Mouse (Mus musculus): Measurements from ENCODE around the gene Mpst.

Gene Mpst

DNA sequence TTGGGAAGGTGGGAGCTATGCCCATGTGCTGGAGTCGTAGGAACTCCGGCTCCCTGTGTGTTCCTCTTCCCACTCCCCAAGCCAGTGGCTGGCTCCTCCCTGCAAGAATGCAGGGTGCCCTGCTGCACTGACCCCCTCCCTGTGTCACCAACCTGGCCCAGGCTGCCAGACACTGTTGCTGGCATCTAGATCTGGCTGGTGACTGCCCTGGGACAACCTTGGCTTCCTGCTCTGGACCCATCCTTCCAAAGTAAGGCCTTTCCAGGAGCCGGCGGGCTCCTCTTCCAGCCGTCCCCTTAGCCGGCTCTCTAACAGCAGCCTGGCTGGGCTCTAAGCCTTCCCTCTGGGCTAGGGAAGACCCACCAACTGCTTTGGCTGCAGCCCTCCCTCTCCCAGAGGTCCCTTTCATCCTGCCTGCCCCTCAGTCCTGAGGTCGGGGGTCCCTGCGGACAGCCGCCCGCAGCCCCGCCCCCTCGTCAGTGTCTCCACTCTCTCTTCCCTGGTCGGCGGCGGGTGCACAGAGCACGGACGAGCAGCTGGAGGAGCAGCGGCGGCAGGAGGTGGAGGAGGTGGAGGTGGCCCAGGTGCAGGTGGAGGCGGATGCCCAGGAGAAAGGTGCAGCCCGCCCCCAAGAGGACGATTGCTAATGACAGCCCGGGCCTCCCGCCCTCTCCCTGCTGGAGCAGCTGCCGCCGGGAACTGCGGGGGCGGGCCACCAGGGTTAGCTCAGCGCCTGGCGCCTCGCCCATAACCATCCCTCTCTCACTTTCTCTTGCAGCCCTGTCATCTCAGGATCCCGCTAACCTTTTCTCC, 30.4 kb downstream of the Mpst start:
- peak; percentile 91 to 93 for DNase-seq (ENCODE audit: low spot score in 2 of 2)

DNA sequence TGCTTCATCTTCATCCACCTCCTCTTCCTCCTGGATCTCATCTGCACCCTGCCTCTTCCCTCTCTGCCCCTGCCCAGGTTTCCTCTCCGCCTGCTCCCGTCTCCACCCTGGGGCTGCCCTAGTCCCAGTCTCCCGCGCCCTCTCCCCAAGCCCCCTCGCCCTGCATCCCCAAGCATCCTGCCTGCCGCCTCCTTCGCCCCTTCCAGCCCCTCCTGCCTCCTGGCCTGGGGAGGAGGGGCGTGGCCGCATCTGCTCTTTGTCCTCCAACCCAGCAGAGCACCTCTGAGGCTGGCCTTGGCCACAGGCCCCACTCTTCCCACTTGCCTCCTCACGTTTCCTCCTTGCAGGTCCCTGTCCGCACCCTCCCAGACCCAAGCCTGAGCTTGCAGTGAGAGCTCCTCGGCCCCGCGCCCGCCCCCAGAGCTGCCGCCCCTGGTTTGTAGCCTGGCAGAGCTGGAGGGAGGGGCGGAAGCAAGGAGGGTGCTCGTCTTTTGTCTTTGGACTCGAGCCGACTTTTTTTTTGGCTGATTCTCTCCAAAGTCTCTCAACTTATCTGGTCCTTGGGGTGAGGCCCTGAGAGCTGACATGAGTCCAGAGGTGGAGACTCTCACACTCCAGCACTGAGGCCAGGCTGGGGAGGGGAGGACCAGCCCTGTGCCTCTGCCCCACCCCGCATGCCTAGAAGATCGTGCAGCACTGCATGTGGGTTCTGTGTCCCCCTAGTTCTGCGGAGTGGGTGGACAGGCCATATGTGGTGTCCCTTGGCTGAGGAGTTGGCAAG, 31.2 kb downstream of the Mpst start:
- DNase-seq (ENCODE audit: low spot score in 2 of 2): peak; percentile 74 to 77

DNA sequence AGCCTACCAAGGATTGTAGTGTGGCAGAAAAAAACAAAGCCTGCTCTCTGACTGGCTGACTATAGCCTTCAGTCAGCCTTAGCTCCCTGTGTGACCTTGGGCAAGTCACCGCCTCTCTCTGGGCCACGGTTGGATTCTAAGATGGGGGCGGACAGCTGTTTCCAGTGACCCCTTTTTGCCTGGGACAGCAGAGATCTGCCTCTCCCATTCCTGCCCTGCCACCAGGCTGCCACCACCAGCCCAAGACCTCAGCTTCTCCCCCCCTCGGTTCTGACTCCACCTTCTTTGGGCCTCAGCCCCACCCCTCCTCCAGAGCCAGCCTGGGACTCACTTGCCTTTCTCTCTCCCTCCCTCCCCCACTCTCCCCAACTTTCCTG, 31.8 kb downstream of the Mpst start:
- no peak for DNase-seq (ENCODE audit: low spot score in 2 of 2)

DNA sequence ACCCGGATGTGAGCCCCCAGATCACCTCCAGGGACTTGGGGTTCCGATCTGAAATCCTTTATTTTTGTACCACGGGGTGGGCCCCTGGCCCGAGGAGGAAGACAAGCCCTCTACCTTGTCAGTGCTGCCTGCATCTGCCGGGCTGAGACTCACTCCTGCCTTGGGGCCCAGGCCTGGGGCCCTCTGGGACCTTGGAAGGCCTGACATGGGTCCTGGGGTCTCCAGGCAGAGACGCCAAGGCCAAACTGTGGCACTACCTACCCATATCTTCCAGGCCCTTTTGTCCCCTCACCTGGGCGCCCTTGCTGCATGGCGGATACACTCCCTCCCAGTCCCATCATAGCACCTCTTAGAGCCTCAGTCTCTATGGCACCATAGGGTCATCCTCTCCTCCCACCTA, 32.3 kb downstream of the Mpst start:
- no peak for DNase-seq (ENCODE audit: low spot score in 2 of 2)

- no peak for DNase-seq (ENCODE audit: low spot score in 2 of 2)
Measured at GRCm38 (mm10) chr15:78438973-78439372, 32.8 kb downstream of the Mpst start.

GRCm38 (mm10) chr15:78442231-78442630, 36.0 kb downstream of the Mpst start:
- no peak for DNase-seq (ENCODE audit: low spot score in 2 of 2)

GRCm38 (mm10) chr15:78443857-78444256, 37.6 kb downstream of the Mpst start:
- no peak for DNase-seq (ENCODE audit: low spot score in 2 of 2)

GRCm38 (mm10) chr15:78447121-78447520, 40.9 kb downstream of the Mpst start:
- DNase-seq (ENCODE audit: low spot score in 2 of 2): no peak

DNA sequence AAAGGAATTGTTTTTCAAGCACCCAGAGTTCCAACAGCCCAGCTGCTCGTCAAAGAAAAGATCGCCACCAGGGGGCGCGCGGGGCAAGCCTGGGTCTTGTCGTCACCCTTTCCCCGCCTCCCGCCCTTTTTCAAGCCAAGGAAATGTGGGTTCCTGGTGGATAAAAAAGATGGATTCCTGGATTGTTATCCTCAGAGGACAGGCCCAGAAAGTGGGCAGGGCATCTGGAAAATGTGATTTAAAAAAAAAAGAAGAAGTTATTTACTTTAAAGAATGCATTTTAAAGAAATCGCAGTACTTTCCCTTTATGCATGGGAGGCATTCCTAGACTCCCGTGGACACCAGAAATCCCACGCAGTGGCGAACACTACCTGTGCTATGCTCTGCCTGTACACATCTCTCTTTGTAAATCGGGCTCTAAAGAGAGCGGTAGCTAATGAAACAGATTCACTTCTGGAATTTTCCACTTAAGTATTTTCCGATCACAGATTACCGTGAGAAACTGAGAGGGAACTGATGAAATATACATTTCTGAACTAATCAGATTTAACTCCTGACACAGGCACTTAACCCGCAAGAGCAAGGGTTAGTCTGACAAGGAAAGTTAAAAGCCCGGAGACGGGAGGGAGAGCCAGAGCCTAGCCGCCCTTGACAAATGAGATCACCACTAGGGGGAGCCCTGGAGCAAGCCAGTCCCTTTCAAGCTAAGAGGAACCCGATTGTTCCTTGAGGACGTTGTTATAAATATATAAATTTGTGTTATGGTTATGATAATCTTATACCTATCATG, 41.7 kb downstream of the Mpst start:
- DNase-seq (ENCODE audit: low spot score in 2 of 2): peak; percentile 98

GRCm38 (mm10) chr15:78449131-78449530, 42.9 kb downstream of the Mpst start:
- DNase-seq (ENCODE audit: low spot score in 2 of 2): no peak

GRCm38 (mm10) chr15:78449694-78450418, 43.6 kb downstream of the Mpst start:
- DNase-seq (ENCODE audit: low spot score in 2 of 2): peak; percentile 60 to 61

DNA sequence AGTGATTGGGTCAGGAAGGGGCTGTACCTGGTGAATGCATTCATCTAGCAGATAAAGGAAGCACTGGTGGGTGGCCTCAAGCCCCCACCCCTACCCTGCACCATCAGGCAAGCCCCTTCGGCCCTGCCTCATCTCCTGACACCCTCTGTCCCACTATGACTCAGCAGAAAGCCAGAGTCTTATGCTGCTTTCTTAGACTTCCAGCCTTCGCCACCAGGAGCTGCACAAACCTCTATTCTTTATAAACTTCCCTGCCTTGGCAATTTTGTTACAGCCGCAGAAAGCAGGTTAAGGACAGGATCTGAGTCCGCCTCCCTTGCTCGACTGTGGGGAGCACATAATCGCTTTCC, 44.2 kb downstream of the Mpst start:
- DNase-seq (ENCODE audit: low spot score in 2 of 2): no peak

DNA sequence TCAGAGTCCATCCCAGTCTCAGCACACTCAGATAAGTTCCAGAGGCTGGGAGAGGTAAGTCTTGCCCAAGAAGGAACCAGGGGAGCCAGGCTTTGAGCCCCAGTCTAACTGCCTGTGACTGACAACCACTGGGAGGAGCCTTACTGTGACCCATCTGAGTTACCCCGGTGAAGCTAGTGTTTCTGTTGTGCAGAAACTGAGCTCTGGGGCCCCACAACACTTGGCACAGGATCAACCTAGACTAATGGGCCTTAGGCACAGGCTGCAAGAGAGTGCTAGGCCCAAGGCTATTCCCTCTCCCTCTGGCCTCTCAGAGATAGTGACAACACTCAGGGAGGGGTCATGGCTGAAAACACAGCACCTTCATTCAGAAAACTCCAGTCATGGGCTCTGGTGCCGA, 45.0 kb downstream of the Mpst start:
- no peak for DNase-seq (ENCODE audit: low spot score in 2 of 2)

GRCm38 (mm10) chr15:78452929-78453328, 46.7 kb downstream of the Mpst start:
- DNase-seq (ENCODE audit: low spot score in 2 of 2): no peak

- DNase-seq (ENCODE audit: low spot score in 2 of 2): no peak
Measured at GRCm38 (mm10) chr15:78455168-78455567, 49.0 kb downstream of the Mpst start.

DNA sequence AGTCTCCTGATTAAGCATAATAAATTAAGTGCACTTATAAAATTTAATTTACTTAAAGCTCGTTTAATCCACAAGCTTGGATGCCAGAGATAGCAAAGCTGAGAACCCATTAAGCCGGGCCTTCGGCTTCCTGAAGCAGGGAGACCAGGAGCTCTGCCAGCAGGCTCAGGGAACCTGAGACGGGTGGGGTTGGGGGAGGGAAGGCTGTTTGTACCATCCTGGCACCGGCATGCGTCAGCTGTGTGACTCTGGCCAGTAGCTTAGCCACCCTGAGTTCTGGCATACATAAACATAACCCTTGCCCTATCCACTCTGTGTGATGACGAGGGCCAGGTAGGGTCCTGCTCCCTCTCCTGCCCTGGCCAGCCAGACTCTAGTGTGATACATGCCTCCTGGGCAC, 49.8 kb downstream of the Mpst start:
- no peak for DNase-seq (ENCODE audit: low spot score in 2 of 2)

DNA sequence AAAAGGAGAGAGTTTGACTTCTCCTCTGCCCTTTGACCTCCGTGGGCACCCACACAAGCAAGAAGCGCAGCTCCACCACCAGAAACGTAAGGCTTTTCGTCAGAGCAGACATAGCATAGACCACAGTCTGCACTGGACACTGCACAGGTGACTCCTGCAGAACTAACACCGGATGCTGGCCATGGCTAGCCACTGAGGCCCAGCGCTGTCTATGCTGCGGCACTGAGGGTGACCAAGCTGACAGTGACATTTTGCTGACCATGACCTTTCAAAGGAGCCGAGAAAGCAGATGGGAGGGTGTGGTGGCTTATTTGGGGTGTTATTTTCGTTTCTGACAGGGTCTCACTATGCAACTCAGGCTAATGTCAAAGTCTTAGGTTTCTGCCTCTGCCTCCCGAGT, 51.0 kb downstream of the Mpst start:
- DNase-seq (ENCODE audit: low spot score in 2 of 2): no peak

GRCm38 (mm10) chr15:78462981-78463380, 56.8 kb downstream of the Mpst start:
- no peak for DNase-seq (ENCODE audit: low spot score in 2 of 2)
